Mouse (Mus musculus) G1E (cell line): ENCODE data around the gene Hs3st2.

Source experiments
- CTCF ChIP-seq: IDR thresholded peaks from 2 replicates; pipeline ENCODE4 v1.5.1; 2012; ENCODE audit warnings: low read depth, low read length, inconsistent platforms, mixed read lengths
- GATA1 ChIP-seq: IDR thresholded peaks from 2 replicates; pipeline ENCODE4 v1.6.1; 2012; ENCODE audit warnings: borderline replicate concordance, low read length, inconsistent platforms, mixed read lengths
- GATA2 ChIP-seq: IDR thresholded peaks from 2 replicates; pipeline ENCODE4 v1.6.1; 2012; ENCODE audit warnings: low read depth, low read length, inconsistent platforms, borderline replicate concordance
- POLR2AphosphoS5 ChIP-seq: IDR thresholded peaks from 2 replicates; pipeline ENCODE4 v1.6.1; 2012; ENCODE audit warnings: low read depth, low read length, inconsistent platforms; ENCODE audit not compliant: insufficient replicate concordance

- TF ChIP-seq CTCF (no peak), POLR2AphosphoS5 (no peak), GATA2 (no peak), GATA1 (no peak)
These were observed 65.1 kb downstream of the Hs3st2 start for GRCm38 (mm10) chr7:121456716-121457115.
